Mouse (Mus musculus): ENCODE measurements around the gene Kpna1. TPM values are rescaled to one million over a fixed set of nuclear protein-coding genes. Genes with fewer than 3 reads are reported as not detected.
"Not testable (repeated sequence)": the region's sequence is repeated elsewhere in the genome, so short reads cannot be mapped to it uniquely, and the experiment has no call there.

The Kpna1 gene
- polyA plus RNA-seq, 1 experiment from 2014 or later = 51.8 TPM

DNA sequence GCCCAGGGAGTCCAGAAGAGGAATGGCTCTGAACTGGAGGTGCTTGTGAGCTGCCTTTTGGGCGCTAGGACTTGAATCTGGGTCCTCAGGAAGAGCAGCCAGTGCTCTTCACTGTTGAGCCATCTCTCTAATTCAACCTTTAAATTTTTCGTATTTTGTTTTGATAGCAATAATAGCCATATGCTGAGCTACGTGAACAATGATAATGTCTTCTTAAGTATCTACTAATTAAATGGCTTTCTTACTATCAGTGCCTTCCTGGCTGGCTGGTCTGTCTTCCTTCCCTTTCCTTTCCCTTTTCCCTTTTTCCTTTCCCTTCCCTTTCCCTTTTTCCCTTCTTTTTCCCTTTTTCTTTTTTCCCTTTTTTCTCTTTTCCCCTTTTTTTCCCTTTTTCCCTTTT, 29.8 kb downstream of the Kpna1 start:
- no peak overlapping the region for H3K4me3 ChIP-seq
- WGBS = 94% methylated on average over 3 of the region's 3 CpGs
- peaks cover 30% of the 10 kb centered on the region for H3K36me3 ChIP-seq
- H3K4me1 ChIP-seq = no peaks in the 10 kb centered on the region
- no peaks in the 10 kb centered on the region for H3K9me3 ChIP-seq
- H3K27ac ChIP-seq = no peak overlapping the region
- no peaks in the 10 kb centered on the region for H3K27me3 ChIP-seq (ENCODE audit: insufficient read depth, poor library complexity, severe bottlenecking)
- no peak for DNase-seq (ENCODE audit: low spot score)

- H3K4me1 ChIP-seq = no peaks in the 10 kb centered on the region
- no peaks in the 10 kb centered on the region for H3K9me3 ChIP-seq
- H3K27ac ChIP-seq = no peak overlapping the region
- DNase-seq (ENCODE audit: low spot score) = no peak
- H3K27me3 ChIP-seq (ENCODE audit: insufficient read depth, poor library complexity, severe bottlenecking) = no peaks in the 10 kb centered on the region
- 96% methylated on average over 1 of the region's 1 CpGs for WGBS
- no peak overlapping the region for H3K4me3 ChIP-seq
- H3K36me3 ChIP-seq = peaks cover 41% of the 10 kb centered on the region
These were observed 37.8 kb downstream of the Kpna1 start for GRCm38 (mm10) chr16:36016335-36016734.

- H3K27me3 ChIP-seq (ENCODE audit: insufficient read depth, poor library complexity, severe bottlenecking); H3K9me3 ChIP-seq; H3K4me3 ChIP-seq; H3K4me1 ChIP-seq; H3K27ac ChIP-seq; DNase-seq (ENCODE audit: low spot score): not testable (repeated sequence)
- H3K36me3 ChIP-seq = peaks cover 56% of the 10 kb centered on the region
- WGBS = 96% methylated on average over 1 of the region's 2 CpGs
These were observed 49.6 kb downstream of the Kpna1 start for GRCm38 (mm10) chr16:36028120-36028519.

DNA sequence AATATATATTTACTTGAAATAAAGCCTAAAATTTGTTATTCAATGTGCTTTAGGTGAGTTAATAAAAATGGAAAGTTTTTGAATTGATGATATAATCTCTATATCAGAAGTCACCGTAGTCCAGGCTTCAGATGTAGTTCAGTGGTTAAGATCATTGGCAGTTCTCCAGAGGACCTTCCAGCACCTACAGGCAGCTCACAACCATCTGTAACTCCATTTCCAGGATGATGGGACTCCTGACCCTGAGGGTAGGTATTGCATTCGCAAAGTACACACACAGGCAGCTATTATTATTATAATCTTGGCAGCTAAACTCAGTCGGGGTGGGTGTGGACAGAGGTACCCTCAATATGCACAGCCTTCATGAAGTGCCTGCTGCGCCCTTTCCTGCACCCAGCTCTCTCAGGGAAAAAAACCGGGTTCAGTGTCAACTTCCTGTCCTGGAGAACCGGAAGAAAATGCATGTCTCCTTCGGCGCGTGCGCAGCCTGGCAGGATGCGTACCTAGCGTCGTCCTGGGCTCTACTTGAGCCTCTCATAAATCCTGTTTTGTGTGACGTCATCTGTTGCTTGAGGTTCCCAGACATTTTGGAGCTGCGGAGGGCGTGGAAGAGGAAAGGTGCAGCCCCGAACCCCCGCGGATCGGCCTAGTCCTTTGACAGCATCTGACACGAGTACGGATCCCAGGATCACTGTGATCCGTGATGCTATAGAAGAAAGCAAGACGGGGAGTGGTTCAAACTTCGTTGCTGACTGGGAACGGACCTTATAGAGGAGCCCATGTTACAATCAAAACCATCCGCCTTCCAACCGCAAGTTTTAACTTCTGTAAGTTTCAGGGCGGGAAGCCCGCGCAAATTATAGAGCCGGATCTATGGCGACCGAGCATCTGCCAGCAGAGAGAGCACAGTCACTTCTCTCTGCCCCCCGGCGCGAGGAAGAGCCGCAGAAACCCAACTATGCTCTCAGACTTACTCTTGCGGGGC, 62.4 kb downstream of the Kpna1 start, which contains the start of gene Wdr5b:
Gene Wdr5b, plus strand, starts transcription at position 551 of the 985 bp plus-strand sequence.
- H3K27me3 ChIP-seq (ENCODE audit: insufficient read depth, poor library complexity, severe bottlenecking) = no peaks in the 10 kb centered on the region
- peak; percentile 97 for DNase-seq (ENCODE audit: low spot score)
- 3% methylated on average over 39 of the region's 39 CpGs for WGBS

DNA sequence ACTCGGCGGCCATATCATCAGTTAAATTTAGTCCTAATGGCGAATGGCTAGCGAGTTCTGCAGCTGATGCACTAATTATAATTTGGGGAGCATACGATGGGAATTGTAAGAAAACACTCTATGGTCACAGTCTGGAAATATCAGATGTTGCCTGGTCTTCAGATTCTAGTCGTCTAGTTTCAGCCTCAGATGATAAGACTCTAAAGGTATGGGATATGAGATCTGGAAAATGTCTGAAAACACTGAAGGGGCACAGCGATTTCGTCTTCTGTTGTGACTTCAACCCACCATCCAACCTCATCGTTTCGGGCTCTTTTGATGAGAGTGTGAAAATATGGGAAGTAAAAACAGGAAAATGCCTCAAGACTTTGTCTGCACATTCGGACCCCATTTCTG, 63.1 kb downstream of the Kpna1 start:
- Histone ChIP-seq H3K27me3 (ENCODE audit: insufficient read depth, poor library complexity, severe bottlenecking) (no peaks in the 10 kb centered on the region), H3K9me3 (no peaks in the 10 kb centered on the region), H3K4me3 (peak overlapping the region; percentile 75), H3K4me1 (peaks cover 25% of the 10 kb centered on the region), H3K36me3 (peaks cover 43% of the 10 kb centered on the region), H3K27ac (peak overlapping the region; percentile 91)
- DNase-seq (ENCODE audit: low spot score) = no peak
- WGBS = 22% methylated on average over 11 of the region's 11 CpGs

More for the DNA sequence above, 62.4 kb downstream of the Kpna1 start, which contains the start of gene Wdr5b:
- peaks cover 38% of the 10 kb centered on the region for H3K36me3 ChIP-seq
- H3K4me3 ChIP-seq = peak within 1 kb of the TSS; percentile 75
- H3K4me1 ChIP-seq = peaks cover 25% of the 10 kb centered on the region
- H3K27ac ChIP-seq = peak within 1 kb of the TSS; percentile 91
- no peaks in the 10 kb centered on the region for H3K9me3 ChIP-seq

- H3K27me3 ChIP-seq (ENCODE audit: insufficient read depth, poor library complexity, severe bottlenecking) = no peaks in the 10 kb centered on the region
- DNase-seq (ENCODE audit: low spot score) = no peak
- H3K27ac ChIP-seq = no peak overlapping the region
- H3K4me1 ChIP-seq = peaks cover 25% of the 10 kb centered on the region
- 57% methylated on average over 10 of the region's 10 CpGs for WGBS
- H3K9me3 ChIP-seq = no peaks in the 10 kb centered on the region
- H3K36me3 ChIP-seq = peaks cover 53% of the 10 kb centered on the region
- no peak overlapping the region for H3K4me3 ChIP-seq
These were observed 64.5 kb downstream of the Kpna1 start for GRCm38 (mm10) chr16:36043073-36043472.

- Histone ChIP-seq H3K4me1 (peaks cover 25% of the 10 kb centered on the region), H3K4me3 (no peak overlapping the region), H3K27ac (no peak overlapping the region), H3K36me3 (peaks cover 61% of the 10 kb centered on the region), H3K27me3 (ENCODE audit: insufficient read depth, poor library complexity, severe bottlenecking) (no peaks in the 10 kb centered on the region), H3K9me3 (no peaks in the 10 kb centered on the region)
- no peak for DNase-seq (ENCODE audit: low spot score)
- 81% methylated on average over 4 of the region's 4 CpGs for WGBS
These were observed 65.4 kb downstream of the Kpna1 start for GRCm38 (mm10) chr16:36043964-36044363.

- H3K36me3 ChIP-seq = peaks cover 95% of the 10 kb centered on the region
- H3K4me1 ChIP-seq = peaks cover 17% of the 10 kb centered on the region
- H3K27me3 ChIP-seq (ENCODE audit: insufficient read depth, poor library complexity, severe bottlenecking) = no peaks in the 10 kb centered on the region
- no peak overlapping the region for H3K27ac ChIP-seq
- H3K9me3 ChIP-seq = no peaks in the 10 kb centered on the region
- H3K4me3 ChIP-seq = no peak overlapping the region
- peak; percentile 31 for DNase-seq (ENCODE audit: low spot score)
- WGBS = 89% methylated on average over 4 of the region's 4 CpGs
These were observed 69.0 kb downstream of the Kpna1 start for GRCm38 (mm10) chr16:36047538-36047937.

- peaks cover 77% of the 10 kb centered on the region for H3K36me3 ChIP-seq
- no peaks in the 10 kb centered on the region for H3K9me3 ChIP-seq
- 89% methylated on average over 6 of the region's 6 CpGs for WGBS
- peaks cover 20% of the 10 kb centered on the region for H3K4me1 ChIP-seq
- DNase-seq (ENCODE audit: low spot score) = peak; percentile 53
- no peak overlapping the region for H3K4me3 ChIP-seq
- no peaks in the 10 kb centered on the region for H3K27me3 ChIP-seq (ENCODE audit: insufficient read depth, poor library complexity, severe bottlenecking)
- H3K27ac ChIP-seq = no peak overlapping the region
These were observed 72.9 kb downstream of the Kpna1 start for GRCm38 (mm10) chr16:36051491-36051890.

GRCm38 (mm10) chr16:36053524-36054275, 75.2 kb downstream of the Kpna1 start:
- Histone ChIP-seq H3K27ac (peak overlapping the region; percentile 74), H3K4me3 (no peak overlapping the region), H3K9me3 (no peaks in the 10 kb centered on the region), H3K4me1 (peaks cover 37% of the 10 kb centered on the region), H3K27me3 (ENCODE audit: insufficient read depth, poor library complexity, severe bottlenecking) (no peaks in the 10 kb centered on the region), H3K36me3 (peaks cover 57% of the 10 kb centered on the region)
- 34% methylated on average over 6 of the region's 6 CpGs for WGBS
- peak; percentile 89 for DNase-seq (ENCODE audit: low spot score)

GRCm38 (mm10) chr16:36054920-36055319, 76.4 kb downstream of the Kpna1 start:
- Histone ChIP-seq H3K27me3 (ENCODE audit: insufficient read depth, poor library complexity, severe bottlenecking) (no peaks in the 10 kb centered on the region), H3K4me1 (peaks cover 45% of the 10 kb centered on the region), H3K4me3 (no peak overlapping the region), H3K27ac (no peak overlapping the region), H3K9me3 (no peaks in the 10 kb centered on the region), H3K36me3 (peaks cover 44% of the 10 kb centered on the region)
- WGBS = 92% methylated on average over 8 of the region's 8 CpGs
- DNase-seq (ENCODE audit: low spot score) = no peak

DNA sequence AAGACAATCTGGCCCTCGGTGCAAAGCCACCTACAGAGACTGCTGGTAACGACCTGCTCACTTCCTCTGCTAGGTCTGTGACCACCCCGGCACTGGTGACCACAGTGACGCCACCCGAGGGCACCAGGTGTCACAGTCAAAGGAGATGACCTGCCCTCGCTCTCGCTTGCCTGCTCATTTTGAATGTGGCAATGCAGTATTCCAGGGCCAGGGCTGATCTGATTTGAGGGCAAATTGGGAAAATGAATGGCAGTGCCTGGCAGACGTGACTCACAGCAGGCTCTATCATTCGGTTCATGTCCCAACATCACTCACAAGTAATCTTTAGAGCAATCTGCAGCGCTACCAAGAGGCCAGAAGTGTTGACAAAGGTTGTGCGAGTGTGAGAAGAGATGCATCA, 77.9 kb downstream of the Kpna1 start:
- Histone ChIP-seq H3K27me3 (ENCODE audit: insufficient read depth, poor library complexity, severe bottlenecking) (no peaks in the 10 kb centered on the region), H3K36me3 (peaks cover 37% of the 10 kb centered on the region), H3K27ac (peak overlapping the region; percentile 56; the same call in 1 of the 2 replicates), H3K4me3 (no peak overlapping the region), H3K4me1 (peaks cover 45% of the 10 kb centered on the region), H3K9me3 (no peaks in the 10 kb centered on the region)
- 84% methylated on average over 11 of the region's 11 CpGs for WGBS
- DNase-seq (ENCODE audit: low spot score) = no peak

All from heart, embryonic 10.5 days (tissue).